Mouse (Mus musculus) MEL (cell line): ENCODE measurements at regions not wholly inside any gene's neighbourhood (a gene's known extent, or its start where the extent isn't known, plus 50 kb on each side); places are given as distances from the start of the nearest gene placed in this dataset.
A peak's percentile ranks its signal among the peaks of the same experiment; 100 is the strongest.

Experiments
- DNase-seq: peaks from one replicate; pipeline ENCODE4 v3.0.0; 2011; ENCODE audit warnings: low read depth, low spot score
- H3K27ac ChIP-seq: 2 replicates; pipeline ENCODE4 v1.5.1; 2012; ENCODE audit warnings: low read depth, mild to moderate bottlenecking, control low read depth, low read length, moderate library complexity; ENCODE audit not compliant: control insufficient read depth
- H3K27me3 ChIP-seq, 2 experiments: fragments of 150-350 bp in 1 of 2; sonication (generic) in 1 of 2; 2 replicates each; pipeline ENCODE4 v1.6.1; 2012; ENCODE audit warnings: low read length in 2 of 2, mild to moderate bottlenecking in 2 of 2, improper control_type of control experiment in 1 of 2, moderate library complexity in 1 of 2; ENCODE audit not compliant: insufficient read depth in 2 of 2, control insufficient read depth in 1 of 2
- H3K36me3 ChIP-seq, 2 experiments: 2 replicates each; pipeline ENCODE4 v1.6.1; 2012 to 2014; ENCODE audit warnings: low read length in 2 of 2, improper control_type of control experiment in 1 of 2, inconsistent platforms in 1 of 2, mild to moderate bottlenecking in 1 of 2; ENCODE audit not compliant: insufficient read depth in 2 of 2, control insufficient read depth in 1 of 2
- H3K4me1 ChIP-seq, 2 experiments: fragments of 150-350 bp in 1 of 2; sonication (generic) in 1 of 2; 2 replicates each; pipeline ENCODE4 v1.6.1; 2012; ENCODE audit warnings: low read length in 2 of 2, improper control_type of control experiment in 1 of 2, mild to moderate bottlenecking in 1 of 2; ENCODE audit not compliant: insufficient read depth in 2 of 2, control insufficient read depth in 1 of 2
- H3K4me3 ChIP-seq, 2 experiments: fragments of 150-350 bp in 1 of 2; sonication (generic) in 1 of 2; 2 replicates each; pipeline ENCODE4 v1.5.1; 2012; ENCODE audit warnings: low read depth in 2 of 2, low read length in 2 of 2, mild to moderate bottlenecking in 2 of 2, moderate library complexity in 2 of 2, control low read depth in 1 of 2, improper control_type of control experiment in 1 of 2; ENCODE audit not compliant: control insufficient read depth in 1 of 2, insufficient read depth in 1 of 2
- H3K79me2 ChIP-seq: 2 replicates; pipeline ENCODE4 v1.6.1; 2012; ENCODE audit warnings: mild to moderate bottlenecking, low read length, moderate library complexity; ENCODE audit not compliant: control insufficient read depth, poor library complexity, insufficient read depth
- H3K9ac ChIP-seq: 2 replicates; pipeline ENCODE4 v1.6.1; 2012; ENCODE audit warnings: low read depth, mild to moderate bottlenecking, control low read depth, low read length, moderate library complexity; ENCODE audit not compliant: control insufficient read depth, poor library complexity, severe bottlenecking
- H3K9me3 ChIP-seq: fragments of 150-350 bp; sonication (generic); replicated peaks from 2 replicates; pipeline ENCODE4 v1.6.1; 2012; ENCODE audit warnings: mild to moderate bottlenecking, low read length, improper control_type of control experiment, moderate library complexity; ENCODE audit not compliant: insufficient read depth
- BHLHE40 ChIP-seq: IDR thresholded peaks from 2 replicates; pipeline ENCODE4 v1.6.1; 2012; ENCODE audit warnings: low read depth, mild to moderate bottlenecking, inconsistent platforms, low read length, improper control_type of control experiment, borderline replicate concordance
- CHD1 ChIP-seq: IDR thresholded peaks from 2 replicates; pipeline ENCODE4 v1.6.1; 2012; ENCODE audit warnings: low read depth, mild to moderate bottlenecking, inconsistent platforms, low read length, improper control_type of control experiment
- CHD2 ChIP-seq: IDR thresholded peaks from 2 replicates; pipeline ENCODE4 v1.6.1; 2011; ENCODE audit warnings: low read length, improper control_type of control experiment
- CTCF ChIP-seq, 3 experiments: IDR thresholded peaks in 2 of 3; conservative IDR thresholded peaks in 1 of 3; 2 replicates each; pipeline ENCODE4 v1.5.1; 2011 to 2012; ENCODE audit warnings: low read length in 3 of 3, low read depth in 2 of 3, mild to moderate bottlenecking in 2 of 3, improper control_type of control experiment in 1 of 3, inconsistent platforms in 1 of 3, mixed read lengths in 1 of 3, moderate library complexity in 1 of 3; ENCODE audit not compliant: control insufficient read depth in 1 of 3, insufficient read depth in 1 of 3, poor library complexity in 1 of 3, severe bottlenecking in 1 of 3
- E2F4 ChIP-seq: IDR thresholded peaks from 2 replicates; pipeline ENCODE4 v1.6.1; 2011; ENCODE audit warnings: low read depth, low read length, improper control_type of control experiment, borderline replicate concordance
- EP300 ChIP-seq, 2 experiments: IDR thresholded peaks; 2 replicates each; pipeline ENCODE4 v1.6.1; 2011; ENCODE audit warnings: improper control_type of control experiment in 2 of 2, low read length in 2 of 2, low read depth in 1 of 2, mild to moderate bottlenecking in 1 of 2
- ETS1 ChIP-seq: IDR thresholded peaks from 2 replicates; pipeline ENCODE4 v1.6.1; 2012; ENCODE audit warnings: low read depth, mild to moderate bottlenecking, inconsistent platforms, low read length, improper control_type of control experiment, moderate library complexity
- GATA1 ChIP-seq: IDR thresholded peaks from 2 replicates; pipeline ENCODE4 v1.6.1; 2011; ENCODE audit warnings: low read depth, low read length, improper control_type of control experiment
- MAX ChIP-seq: IDR thresholded peaks from 2 replicates; pipeline ENCODE4 v1.6.1; 2011; ENCODE audit warnings: low read length, improper control_type of control experiment
- MEF2A ChIP-seq: IDR thresholded peaks from 2 replicates; pipeline ENCODE4 v1.6.1; 2014; ENCODE audit warnings: low read depth, mild to moderate bottlenecking, inconsistent platforms, low read length, improper control_type of control experiment; ENCODE audit not compliant: poor library complexity, insufficient replicate concordance, severe bottlenecking; ENCODE audit errors: extremely low read depth
- MXI1 ChIP-seq: IDR thresholded peaks from 2 replicates; pipeline ENCODE4 v1.6.1; 2011; ENCODE audit warnings: mild to moderate bottlenecking, low read depth, low read length, improper control_type of control experiment
- MYB ChIP-seq: IDR thresholded peaks from 2 replicates; pipeline ENCODE4 v1.6.1; 2011; ENCODE audit warnings: mild to moderate bottlenecking, low read depth, low read length, improper control_type of control experiment
- NRF1 ChIP-seq: IDR thresholded peaks from 2 replicates; pipeline ENCODE4 v1.6.1; 2014; ENCODE audit warnings: low read depth, mild to moderate bottlenecking, inconsistent platforms, low read length, improper control_type of control experiment, moderate library complexity; ENCODE audit not compliant: poor library complexity, insufficient read depth, severe bottlenecking
- POLR2AphosphoS2 ChIP-seq: IDR thresholded peaks from 2 replicates; pipeline ENCODE4 v1.6.1; 2011; ENCODE audit warnings: low read length, improper control_type of control experiment
- POLR2AphosphoS5 ChIP-seq: IDR thresholded peaks from 2 replicates; pipeline ENCODE4 v1.6.1; 2012; ENCODE audit warnings: low read depth, borderline replicate concordance, mild to moderate bottlenecking, inconsistent platforms, low read length, moderate library complexity, mixed read lengths
- RAD21 ChIP-seq: IDR thresholded peaks from 2 replicates; pipeline ENCODE4 v1.6.1; 2011; ENCODE audit warnings: mild to moderate bottlenecking, low read depth, low read length, improper control_type of control experiment
- RCOR1 ChIP-seq: IDR thresholded peaks from 2 replicates; pipeline ENCODE4 v1.6.1; 2012; ENCODE audit warnings: low read depth, mild to moderate bottlenecking, inconsistent platforms, low read length, improper control_type of control experiment
- SIN3A ChIP-seq: IDR thresholded peaks from 2 replicates; pipeline ENCODE4 v1.6.1; 2012; ENCODE audit warnings: low read length, improper control_type of control experiment, inconsistent platforms
- SMC3 ChIP-seq: IDR thresholded peaks from 2 replicates; pipeline ENCODE4 v1.6.1; 2011; ENCODE audit warnings: low read depth, low read length, improper control_type of control experiment
- TBP ChIP-seq: IDR thresholded peaks from 2 replicates; pipeline ENCODE4 v1.8.0; 2011; ENCODE audit warnings: low read depth, low read length, improper control_type of control experiment
- UBTF ChIP-seq: IDR thresholded peaks from 2 replicates; pipeline ENCODE4 v1.6.1; 2012; ENCODE audit warnings: low read depth, mild to moderate bottlenecking, inconsistent platforms, low read length, improper control_type of control experiment, moderate library complexity, borderline replicate concordance; ENCODE audit not compliant: insufficient read depth
- USF1 ChIP-seq: IDR thresholded peaks from 2 replicates; pipeline ENCODE4 v1.6.1; 2014; ENCODE audit warnings: low read depth, mild to moderate bottlenecking, inconsistent platforms, low read length, improper control_type of control experiment, moderate library complexity
- USF2 ChIP-seq, 2 experiments: IDR thresholded peaks; 2 replicates each; pipeline ENCODE4 v1.6.1; 2011 to 2012; ENCODE audit warnings: improper control_type of control experiment in 2 of 2, low read length in 2 of 2, borderline replicate concordance in 1 of 2, inconsistent platforms in 1 of 2, low read depth in 1 of 2, mild to moderate bottlenecking in 1 of 2; ENCODE audit not compliant: insufficient read depth in 1 of 2
- ZC3H11A ChIP-seq: IDR thresholded peaks from 2 replicates; pipeline ENCODE4 v1.6.1; 2012; ENCODE audit warnings: low read depth, mild to moderate bottlenecking, inconsistent platforms, low read length, improper control_type of control experiment
- ZKSCAN1 ChIP-seq: IDR thresholded peaks from 2 replicates; pipeline ENCODE4 v1.6.1; 2012; ENCODE audit warnings: low read depth, mild to moderate bottlenecking, inconsistent platforms, low read length, improper control_type of control experiment, moderate library complexity
- ZNF384 ChIP-seq: IDR thresholded peaks from 2 replicates; pipeline ENCODE4 v1.6.1; 2012; ENCODE audit warnings: low read depth, mild to moderate bottlenecking, inconsistent platforms, low read length, improper control_type of control experiment

DNA sequence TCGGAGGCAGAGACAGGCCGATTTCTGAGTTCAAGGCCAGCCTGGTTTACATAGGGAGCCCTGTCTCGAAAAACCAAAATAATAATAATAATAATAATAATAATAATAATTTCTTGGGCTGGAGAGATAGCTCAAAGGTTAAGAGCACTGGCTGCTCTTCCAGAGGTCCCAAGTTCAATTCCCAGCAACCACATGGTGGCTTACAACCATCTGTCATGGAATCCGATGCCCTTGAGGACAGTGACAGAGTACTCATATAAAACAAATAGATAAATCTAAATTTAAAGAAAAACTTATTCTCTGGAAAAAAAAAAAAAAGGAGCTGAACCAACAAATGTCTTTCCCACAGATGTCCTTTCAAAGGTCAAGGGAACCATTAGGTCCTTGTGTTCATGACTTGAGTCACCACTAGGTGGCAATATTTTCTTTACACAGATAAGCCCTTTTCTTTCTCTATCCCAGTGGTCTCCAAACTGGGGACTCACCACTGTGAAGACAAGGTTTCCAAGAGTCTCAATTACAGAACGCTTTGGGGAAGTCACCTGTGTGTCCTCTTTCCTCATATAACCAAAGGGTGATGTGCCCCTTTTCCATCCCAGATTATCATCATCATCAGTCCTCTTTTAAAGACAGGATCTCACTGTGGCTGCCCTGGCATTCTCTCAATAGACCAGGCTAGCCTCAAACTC lies 106.1 kb upstream of the Xpo1 start:
- Histone ChIP-seq H3K4me1 (no peaks in the 10 kb centered on the region), H3K36me3 (no peaks in the 10 kb centered on the region), H3K9ac (no peak overlapping the region), H3K4me3 (no peak overlapping the region), H3K79me2 (no peaks in the 10 kb centered on the region), H3K27ac (no peak overlapping the region), H3K9me3 (no peaks in the 10 kb centered on the region), H3K27me3 (no peaks in the 10 kb centered on the region; a peak in 1 of 4 replicates)
- no peak for TF ChIP-seq BHLHE40
- TF ChIP-seq ZC3H11A = peak; percentile 91
- TF ChIP-seq MYB = no peak
- TF ChIP-seq TBP = no peak
- peak; percentile 92 for TF ChIP-seq SMC3
- no peak for TF ChIP-seq POLR2AphosphoS2
- TF ChIP-seq ZKSCAN1 = no peak
- peak; percentile 1 to 89 (median 71); a peak in 4 of 6 replicates for TF ChIP-seq CTCF (IDR thresholded peaks at IDR 0.05 in 2 of 3, conservative IDR thresholded peaks at IDR 0.05 in 1 of 3; ENCODE audit: control insufficient read depth in 1 of 3, insufficient read depth in 1 of 3, low read depth in 2 of 3, low read length in 3 of 3, poor library complexity in 1 of 3, severe bottlenecking in 1 of 3)
- TF ChIP-seq ZNF384 = peak; percentile 46; the same call in 1 of the 2 replicates
- no peak for TF ChIP-seq UBTF
- no peak for TF ChIP-seq SIN3A
- TF ChIP-seq MAX = no peak
- TF ChIP-seq CHD2 = no peak
- TF ChIP-seq CHD1 = no peak
- TF ChIP-seq E2F4 = no peak
- TF ChIP-seq USF2 (IDR thresholded peaks at IDR 0.05; ENCODE audit: borderline replicate concordance in 1 of 2, insufficient read depth in 1 of 2, low read depth in 1 of 2, low read length in 2 of 2) = no peak
- TF ChIP-seq EP300 (IDR thresholded peaks at IDR 0.05; ENCODE audit: low read depth in 1 of 2, low read length in 2 of 2) = no peak
- no peak for TF ChIP-seq POLR2AphosphoS5
- no peak for TF ChIP-seq RCOR1
- TF ChIP-seq NRF1 = no peak
- no peak for TF ChIP-seq ETS1
- no peak for TF ChIP-seq MEF2A
- TF ChIP-seq GATA1 = peak; percentile 70
- no peak for TF ChIP-seq MXI1
- TF ChIP-seq USF1 = no peak
- TF ChIP-seq RAD21 = peak; percentile 96
- DNase-seq = peak; percentile 77
